Mouse (Mus musculus) bone marrow, adult 2 months (tissue): Measurements from ENCODE around the gene Cd200r3. TPM values are rescaled to one million over a fixed set of nuclear protein-coding genes. Genes with fewer than 3 reads are reported as not detected.

Experiments used
- H3K27ac ChIP-seq: fragments of 200-500 bp; 2 replicates; pipeline ENCODE4 v1.5.1; 2012; ENCODE audit warnings: low read depth, mild to moderate bottlenecking, control low read depth, inconsistent platforms, low read length; ENCODE audit not compliant: control insufficient read depth, poor library complexity, insufficient read depth
- H3K4me1 ChIP-seq: fragments of 200-500 bp; 2 replicates; pipeline ENCODE4 v1.6.1; 2011; ENCODE audit warnings: low read length; ENCODE audit not compliant: control insufficient read depth, insufficient read depth
- H3K4me3 ChIP-seq: fragments of 200-500 bp; replicated peaks from 2 replicates; pipeline ENCODE3; 2011; ENCODE audit warnings: mild to moderate bottlenecking, low read depth, low read length, control low read depth; ENCODE audit not compliant: control insufficient read depth
- CTCF ChIP-seq: fragments of 200-500 bp; IDR thresholded peaks from 2 replicates; pipeline ENCODE4 v1.5.1; 2011; ENCODE audit warnings: low read length, control low read depth; ENCODE audit not compliant: control insufficient read depth, insufficient read depth
- POLR2A ChIP-seq: fragments of 200-500 bp; IDR thresholded peaks from 2 replicates; pipeline ENCODE4 v1.6.1; 2011; ENCODE audit warnings: low read depth, mild to moderate bottlenecking, control low read depth, low read length, borderline replicate concordance; ENCODE audit not compliant: control insufficient read depth
- WGBS: fragments of 180-500 bp; shearing (Covaris S2); methylation state at CpG from one replicate; pipeline ENCODE4 v1.1.7; 2018; 5-methylcytosine and 5-hydroxymethylcytosine counted together
- polyA plus RNA-seq: library from polyadenylated mRNA; stranded (reverse); fragments of >200 nt; gene quantifications from 2 replicates; pipeline ENCODE4 v1.2.4, GENCODE M21; 2011; ENCODE audit warnings: low replicate concordance; ENCODE audit not compliant: missing spikeins, insufficient read depth, insufficient read length

The Cd200r3 gene
- polyA plus RNA-seq, 1 experiment: 4.6 TPM

DNA sequence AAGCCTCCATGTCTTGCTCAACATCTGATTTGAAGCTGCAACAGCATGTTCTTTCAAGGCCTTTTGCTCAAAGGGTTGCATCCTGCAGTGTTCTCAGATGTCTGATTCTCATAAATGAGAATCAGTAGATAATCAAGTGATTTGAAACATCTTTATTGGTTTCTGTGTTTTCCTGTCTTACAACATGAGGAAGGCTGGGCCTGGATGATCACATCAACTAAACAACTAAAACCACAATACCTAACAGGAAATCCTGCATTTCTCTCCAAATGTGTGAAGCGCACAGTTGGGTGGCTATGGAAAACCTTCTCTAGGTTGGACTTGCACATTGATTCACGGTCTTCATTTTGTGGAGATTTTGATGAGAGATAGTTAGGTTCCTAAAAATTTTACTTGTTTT, 75.4 kb downstream of the Cd200r3 start:
- H3K4me1 ChIP-seq: no peaks in the 10 kb centered on the region; the same call in 1 of the 2 replicates

DNA sequence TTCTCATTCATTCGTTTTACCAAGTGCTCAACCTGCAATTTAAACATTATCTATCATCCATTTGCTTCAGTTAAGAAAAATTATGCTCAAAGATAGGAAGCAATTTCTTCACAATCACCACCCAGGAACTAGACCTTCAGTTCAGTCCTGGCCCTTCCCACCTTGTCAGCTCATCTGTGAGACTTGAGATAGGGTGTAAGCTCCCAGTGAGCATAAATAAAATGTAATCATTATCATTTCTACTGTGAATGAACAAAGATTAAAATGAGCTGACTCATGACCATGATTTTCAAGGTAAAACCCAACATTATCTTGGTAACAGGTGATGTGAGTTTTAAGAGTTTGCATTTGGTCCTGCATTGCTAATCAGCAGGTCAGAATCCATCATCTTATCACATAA, 76.6 kb downstream of the Cd200r3 start:
- WGBS: 59% methylated on average over 1 of the region's 1 CpGs
- H3K4me1 ChIP-seq: no peaks in the 10 kb centered on the region; the same call in 1 of the 2 replicates
- TF ChIP-seq POLR2A (no peak), CTCF (no peak)
- H3K4me3 ChIP-seq: no peak overlapping the region
- H3K27ac ChIP-seq: no peak overlapping the region

More for the DNA sequence above, 75.4 kb downstream of the Cd200r3 start:
- Histone ChIP-seq H3K27ac (no peak overlapping the region), H3K4me3 (no peak overlapping the region)
- 11% methylated on average over 2 of the region's 2 CpGs for WGBS
- TF ChIP-seq POLR2A (no peak), CTCF (no peak)

DNA sequence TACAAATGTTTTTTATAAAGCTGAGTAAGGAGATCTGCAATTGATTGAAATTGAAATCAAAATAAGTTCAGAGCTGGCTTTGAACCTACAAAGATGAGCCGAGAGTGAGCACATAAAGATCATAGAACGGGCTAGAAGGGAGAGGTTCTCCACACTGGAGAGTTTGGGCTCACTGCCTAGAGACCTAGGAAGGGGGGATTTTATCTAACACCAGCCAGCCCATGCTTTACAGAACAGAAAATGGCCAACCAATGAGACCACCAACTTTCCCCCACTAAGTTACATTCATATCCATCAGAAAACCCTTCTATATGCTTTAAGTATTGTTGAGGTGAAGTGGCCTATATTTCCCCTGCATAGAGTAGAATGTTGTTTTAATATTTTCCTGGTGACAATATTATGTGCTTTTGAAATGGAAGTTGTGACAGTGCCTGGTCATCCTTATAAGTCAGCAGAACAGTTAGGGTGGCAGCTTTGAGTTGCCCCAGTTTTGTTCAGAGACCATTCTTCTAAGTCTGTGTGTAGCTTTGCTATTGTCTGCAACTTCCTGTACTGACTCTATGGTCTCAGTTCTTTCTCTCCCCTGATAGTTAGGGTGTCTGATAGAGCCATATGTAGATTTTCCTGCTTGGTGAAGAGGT, 77.3 kb downstream of the Cd200r3 start:
- TF ChIP-seq CTCF (no peak), POLR2A (no peak)
- H3K27ac ChIP-seq: no peak overlapping the region
- no peaks in the 10 kb centered on the region; the same call in 1 of the 2 replicates for H3K4me1 ChIP-seq
- WGBS: 81% methylated on average over 2 of the region's 2 CpGs
- no peak overlapping the region for H3K4me3 ChIP-seq

DNA sequence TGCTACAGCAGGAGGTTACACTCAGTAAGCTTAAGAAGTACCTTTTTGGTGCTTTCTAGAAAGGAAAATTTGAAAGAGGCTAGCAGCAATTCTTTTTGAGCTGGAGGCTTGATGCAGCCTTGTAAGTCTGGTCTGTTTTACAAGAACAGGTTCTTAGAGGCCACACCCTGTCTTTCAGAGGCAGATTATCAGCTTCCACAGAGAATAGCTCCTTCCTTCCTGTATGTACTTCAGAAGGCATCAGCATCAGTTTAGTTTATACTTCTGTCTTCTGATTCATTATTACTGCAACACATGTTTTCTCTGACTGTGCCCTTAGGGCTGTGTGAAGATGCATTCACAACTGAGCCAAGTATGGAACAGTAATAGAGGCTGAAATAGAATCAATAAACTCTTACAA, 78.0 kb downstream of the Cd200r3 start:
- Histone ChIP-seq H3K4me1 (no peaks in the 10 kb centered on the region; the same call in 1 of the 2 replicates), H3K4me3 (no peak overlapping the region), H3K27ac (no peak overlapping the region)
- TF ChIP-seq CTCF (no peak), POLR2A (no peak)

DNA sequence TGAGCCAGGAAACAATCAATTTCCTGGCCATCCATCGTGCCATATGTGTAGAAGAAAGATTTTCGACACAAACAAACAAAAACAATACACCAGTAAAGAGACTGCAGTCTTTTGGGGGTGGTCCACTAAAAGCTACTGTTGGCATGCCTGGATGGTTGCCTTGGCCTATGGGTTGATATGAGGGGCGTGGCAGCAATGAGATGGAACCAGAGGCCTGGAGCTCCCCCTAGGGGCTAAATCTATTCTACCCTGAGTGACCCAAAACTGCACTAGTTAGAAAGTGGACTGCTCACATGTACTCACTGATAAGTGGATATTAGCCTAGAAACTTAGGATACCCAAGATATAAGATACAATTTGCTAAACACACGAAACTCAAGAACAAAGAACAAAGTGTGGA, 80.4 kb downstream of the Cd200r3 start:
- WGBS: 24% methylated on average over 4 of the region's 4 CpGs
- Histone ChIP-seq H3K4me1 (no peaks in the 10 kb centered on the region; the same call in 1 of the 2 replicates), H3K27ac (no peak overlapping the region), H3K4me3 (no peak overlapping the region)
- TF ChIP-seq CTCF (peak; percentile 64), POLR2A (no peak)

DNA sequence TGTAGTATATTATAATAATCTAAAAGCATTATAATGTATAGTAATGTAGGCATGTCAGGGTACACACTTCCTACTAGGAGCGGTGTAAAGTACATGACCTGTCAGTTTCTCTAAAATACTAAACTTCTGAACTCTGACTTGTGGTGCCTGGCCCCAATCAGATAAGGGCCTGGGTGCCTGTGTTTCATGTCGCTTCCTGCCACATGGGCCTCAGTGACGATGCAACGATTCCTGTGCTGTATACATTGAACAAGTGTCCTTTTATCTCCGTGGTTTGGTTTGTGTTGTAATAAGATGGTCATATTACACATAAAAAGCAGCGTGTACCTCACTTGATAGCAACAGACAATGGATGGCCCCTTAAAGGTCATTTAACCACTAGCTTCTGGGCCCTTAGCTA, 81.8 kb downstream of the Cd200r3 start:
- H3K27ac ChIP-seq: peak overlapping the region; percentile 9; the same call in 1 of the 2 replicates
- TF ChIP-seq POLR2A: no peak
- no peak for TF ChIP-seq CTCF
- H3K4me1 ChIP-seq: no peaks in the 10 kb centered on the region; the same call in 1 of the 2 replicates
- no peak overlapping the region for H3K4me3 ChIP-seq
- WGBS: 6% methylated on average over 6 of the region's 6 CpGs

DNA sequence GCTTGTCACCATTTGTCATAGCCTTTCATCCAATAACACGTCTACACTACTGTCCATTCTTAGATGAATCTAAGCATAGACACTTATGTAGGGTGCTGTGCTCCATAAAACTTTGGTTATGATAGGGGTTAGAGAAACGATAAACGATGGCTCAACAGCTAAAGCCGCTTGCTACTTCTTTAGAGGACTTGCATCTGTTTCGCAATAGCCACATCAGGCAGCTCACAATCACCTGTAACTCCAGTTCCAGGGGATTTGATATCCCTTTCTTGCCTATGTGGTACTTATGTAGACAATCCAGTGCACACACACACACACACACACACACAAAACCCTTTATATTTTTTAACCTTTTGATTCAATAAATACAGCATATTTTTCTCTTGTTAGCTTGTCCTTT, 85.6 kb downstream of the Cd200r3 start:
- 52% methylated on average over 5 of the region's 5 CpGs for WGBS
- no peaks in the 10 kb centered on the region; the same call in 1 of the 2 replicates for H3K4me1 ChIP-seq
- H3K27ac ChIP-seq: no peak overlapping the region
- H3K4me3 ChIP-seq: no peak overlapping the region
- TF ChIP-seq POLR2A: no peak
- no peak for TF ChIP-seq CTCF

DNA sequence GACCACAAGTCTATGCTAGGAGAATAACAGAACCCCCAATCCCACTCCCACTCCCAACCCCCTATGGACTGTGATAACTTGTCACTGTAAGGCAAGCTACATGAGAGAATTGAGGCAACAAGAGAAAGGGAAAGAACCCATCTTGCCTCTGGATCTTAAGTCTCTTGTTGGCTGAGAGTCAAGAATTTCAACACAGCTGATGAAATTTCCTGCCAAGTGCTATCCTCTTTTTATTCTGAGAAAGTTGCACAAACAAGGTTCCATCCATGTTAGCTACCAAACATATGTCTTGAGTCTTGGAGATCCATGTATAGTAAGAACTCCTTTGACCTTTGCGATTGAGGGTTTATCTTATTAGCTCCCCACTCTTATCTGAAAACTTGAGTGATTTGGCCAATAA, 86.0 kb downstream of the Cd200r3 start:
- WGBS: 54% methylated on average over 1 of the region's 1 CpGs
- Histone ChIP-seq H3K27ac (no peak overlapping the region), H3K4me3 (no peak overlapping the region), H3K4me1 (no peaks in the 10 kb centered on the region; the same call in 1 of the 2 replicates)
- no peak for TF ChIP-seq CTCF

DNA sequence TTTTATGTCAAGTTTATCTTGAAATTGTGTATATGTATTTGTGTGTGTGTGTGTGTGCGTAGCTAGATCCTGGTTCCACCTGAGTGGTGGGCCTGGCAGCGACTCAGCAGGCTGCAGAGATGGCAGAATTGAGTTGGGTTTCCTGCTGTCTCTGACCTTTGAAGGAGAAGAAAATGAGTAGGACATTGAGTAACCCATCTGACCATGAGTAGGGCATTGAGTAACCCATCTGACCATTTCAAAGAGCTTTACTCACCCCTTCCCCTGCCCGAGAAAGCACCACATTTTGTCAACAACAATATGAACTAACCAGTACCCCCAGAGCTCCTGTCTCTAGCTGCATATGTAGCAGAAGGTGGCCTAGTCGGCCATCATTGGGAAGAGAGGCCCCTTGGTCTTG, 86.6 kb downstream of the Cd200r3 start:
- no peaks in the 10 kb centered on the region; the same call in 1 of the 2 replicates for H3K4me1 ChIP-seq
- H3K27ac ChIP-seq: peak overlapping the region; percentile 64
- TF ChIP-seq CTCF (no peak), POLR2A (no peak)
- WGBS: 39% methylated on average over 4 of the region's 4 CpGs
- no peak overlapping the region for H3K4me3 ChIP-seq
